Mouse (Mus musculus) ES-Bruce4 (cell line): ENCODE results near the gene Nbr1.
"Not testable (repeated sequence)": the region's sequence is repeated elsewhere in the genome, so short reads cannot be mapped to it uniquely, and the experiment has no call there.

Experiments used
- CTCF ChIP-seq: IDR thresholded peaks from one replicate; pipeline ENCODE4 v1.8.1; 2011; ENCODE audit warnings: low read depth, low read length
- EP300 ChIP-seq: IDR thresholded peaks from 2 replicates; pipeline ENCODE4 v1.6.1; 2011; ENCODE audit warnings: low read depth, low read length; ENCODE audit not compliant: insufficient read depth
- POLR2A ChIP-seq: IDR thresholded peaks from one replicate; pipeline ENCODE4 v1.8.1; 2011; ENCODE audit warnings: low read length; ENCODE audit not compliant: insufficient read depth

DNA sequence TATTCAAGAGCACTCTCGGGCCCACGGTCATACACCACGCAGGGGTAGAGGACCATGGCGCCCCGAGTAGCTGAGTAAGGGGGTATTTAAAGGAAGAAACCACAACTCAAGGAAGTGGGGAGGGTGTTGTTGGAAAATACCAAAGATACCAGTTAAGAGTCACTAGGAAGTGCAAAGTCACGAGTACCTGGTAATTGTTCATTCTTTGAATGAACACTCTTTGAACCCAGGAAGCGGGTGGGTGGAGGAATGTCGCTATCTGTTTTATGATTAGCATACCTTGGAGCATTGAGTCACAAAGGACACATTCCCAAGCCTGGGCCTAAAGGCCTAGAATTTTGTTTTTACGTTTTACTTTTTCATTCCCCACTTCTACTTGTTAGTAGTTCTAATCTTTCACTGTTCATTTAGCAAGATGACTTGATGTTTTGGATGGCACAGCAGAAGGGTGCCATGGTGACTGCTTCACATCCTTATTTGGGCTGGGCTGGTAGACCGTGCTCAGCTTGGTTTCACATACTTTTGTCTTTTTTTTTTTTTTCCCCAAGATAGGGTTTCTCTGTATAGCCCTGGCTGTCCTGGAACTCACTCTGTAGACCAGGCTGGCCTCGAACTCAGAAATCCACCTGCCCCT is 68.2 kb downstream of the Nbr1 start:
- TF ChIP-seq CTCF, POLR2A, EP300: not testable (repeated sequence)
